Mouse (Mus musculus) stomach, embryonic 14.5 days (tissue): ENCODE data around the gene Dchs1. TPM values are rescaled to one million over a fixed set of nuclear protein-coding genes. Genes with fewer than 3 reads are reported as not detected.

Source experiments
- ATAC-seq: fragments of 200-750 bp; cut with Nextera tagmentation; 2 replicates; pipeline ENCODE4 v1.8.0; 2017; ENCODE audit warnings: low read depth, moderate TSS enrichment; ENCODE audit not compliant: insufficient number of reproducible peaks, insufficient read depth, low FRiP score
- H3K27ac ChIP-seq: fragments of 300-500 bp; sonication (generic); 2 replicates; pipeline ENCODE4 v1.5.1; 2014; ENCODE audit warnings: mild to moderate bottlenecking, low read length, moderate library complexity, mixed read lengths
- H3K27me3 ChIP-seq: fragments of 300-500 bp; sonication (generic); 2 replicates; pipeline ENCODE4 v1.6.1; 2014; ENCODE audit warnings: low read length, control low read depth, mixed read lengths; ENCODE audit not compliant: control insufficient read depth, insufficient read depth
- H3K36me3 ChIP-seq: fragments of 300-500 bp; sonication (generic); 2 replicates; pipeline ENCODE4 v1.6.1; 2014; ENCODE audit warnings: mild to moderate bottlenecking, control low read depth, low read length, moderate library complexity, mixed read lengths; ENCODE audit not compliant: control insufficient read depth, insufficient read depth
- H3K4me1 ChIP-seq: fragments of 300-500 bp; sonication (generic); 2 replicates; pipeline ENCODE4 v1.6.1; 2014; ENCODE audit warnings: low read length, control low read depth, mixed read lengths; ENCODE audit not compliant: control insufficient read depth, insufficient read depth
- H3K4me2 ChIP-seq: fragments of 300-500 bp; sonication (generic); replicated peaks from 2 replicates; pipeline ENCODE4 v1.6.1; 2014; ENCODE audit warnings: low read depth, low read length, control low read depth
- H3K4me3 ChIP-seq: fragments of 300-500 bp; sonication (generic); 2 replicates; pipeline ENCODE4 v1.5.1; 2014; ENCODE audit warnings: low read depth, low read length, control low read depth
- H3K9ac ChIP-seq: fragments of 300-500 bp; sonication (generic); replicated peaks from 2 replicates; pipeline ENCODE4 v1.6.1; 2014; ENCODE audit warnings: low read depth, mild to moderate bottlenecking, control low read depth, low read length, moderate library complexity, mixed read lengths
- H3K9me3 ChIP-seq: fragments of 300-500 bp; sonication (generic); 2 replicates; pipeline ENCODE4 v1.6.1; 2016; ENCODE audit warnings: low read depth, low read length, control low read depth; ENCODE audit not compliant: control insufficient read depth
- WGBS: fragments of 180-500 bp; shearing (Covaris S2); extraction: QIAGEN DNeasy Blood & Tissue Kit; methylation state at CpG from one replicate; pipeline ENCODE4 v1.1.7; 2014; 5-methylcytosine and 5-hydroxymethylcytosine counted together
- polyA plus RNA-seq: library from polyadenylated mRNA; unstranded; fragments of >200 nt; fragmentation: Nextera tagmentation; extraction: Ambion mirVana; gene quantifications from 2 replicates; pipeline ENCODE4 v1.2.1, GENCODE M21; 2014

Gene Dchs1
- polyA plus RNA-seq, 1 experiment from 2014 or later, result 20.5 TPM

DNA sequence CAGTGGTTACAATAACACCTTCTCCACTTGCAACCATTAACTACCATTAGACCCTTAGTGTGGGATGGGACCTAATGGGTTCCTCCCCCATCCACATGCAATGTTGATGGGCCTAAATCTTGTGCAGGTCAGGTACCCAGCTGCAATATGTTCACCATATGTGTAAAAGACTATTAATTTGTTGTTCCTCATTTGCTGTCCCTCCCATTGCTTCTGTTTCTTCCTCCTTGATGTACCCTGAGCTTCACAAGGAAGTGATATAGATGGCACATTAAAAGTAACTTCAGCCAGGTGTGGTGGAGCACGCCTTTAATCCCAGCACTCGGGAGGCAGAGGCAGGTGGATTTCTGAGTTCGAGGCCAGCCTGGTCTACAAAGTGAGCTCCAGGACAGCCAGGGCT lies 9.5 kb upstream of the Dchs1 start:
- Histone ChIP-seq H3K27ac (no peak overlapping the region), H3K9me3 (no peaks in the 10 kb centered on the region), H3K4me3 (no peak overlapping the region), H3K27me3 (no peaks in the 10 kb centered on the region), H3K9ac (no peak overlapping the region), H3K36me3 (no peaks in the 10 kb centered on the region), H3K4me1 (no peaks in the 10 kb centered on the region), H3K4me2 (no peak overlapping the region)
- WGBS, result 98% methylated on average over 3 of the region's 3 CpGs
- no peak for ATAC-seq

DNA sequence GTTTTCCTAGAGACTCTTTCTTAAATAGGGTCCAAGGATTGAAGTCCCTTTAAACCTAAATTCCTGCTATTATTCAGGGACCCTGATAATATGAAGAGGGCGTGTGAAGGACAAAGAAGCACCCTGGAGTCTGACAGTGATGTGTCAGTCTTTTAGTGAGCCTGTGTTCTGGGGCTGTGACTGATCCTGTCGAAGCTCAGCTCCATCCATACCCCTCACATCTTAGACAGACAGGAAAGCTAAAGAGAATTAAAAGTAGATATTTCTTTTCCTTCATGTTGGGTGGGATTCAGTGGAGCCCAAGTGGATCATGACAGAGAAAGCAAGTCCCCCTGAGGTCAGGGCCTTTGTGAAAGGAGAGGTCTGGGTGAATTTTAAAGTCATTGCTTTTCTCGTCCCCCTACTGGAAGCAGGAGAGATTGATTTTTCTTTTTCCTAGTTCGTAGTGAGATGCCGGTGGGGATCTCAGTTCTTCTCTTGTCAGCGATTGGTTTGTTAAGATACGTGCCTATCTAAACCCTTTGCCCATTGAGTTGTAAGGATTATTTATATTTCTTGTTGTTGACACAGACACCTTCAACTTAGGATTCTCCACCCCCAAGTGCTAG lies 8.4 kb upstream of the Dchs1 start:
- Histone ChIP-seq H3K9me3 (no peaks in the 10 kb centered on the region), H3K27ac (no peak overlapping the region), H3K4me3 (no peak overlapping the region), H3K27me3 (no peaks in the 10 kb centered on the region), H3K4me1 (no peaks in the 10 kb centered on the region), H3K4me2 (no peak overlapping the region), H3K36me3 (no peaks in the 10 kb centered on the region), H3K9ac (no peak overlapping the region)
- 30% methylated on average over 7 of the region's 7 CpGs for WGBS
- ATAC-seq, result no peak

DNA sequence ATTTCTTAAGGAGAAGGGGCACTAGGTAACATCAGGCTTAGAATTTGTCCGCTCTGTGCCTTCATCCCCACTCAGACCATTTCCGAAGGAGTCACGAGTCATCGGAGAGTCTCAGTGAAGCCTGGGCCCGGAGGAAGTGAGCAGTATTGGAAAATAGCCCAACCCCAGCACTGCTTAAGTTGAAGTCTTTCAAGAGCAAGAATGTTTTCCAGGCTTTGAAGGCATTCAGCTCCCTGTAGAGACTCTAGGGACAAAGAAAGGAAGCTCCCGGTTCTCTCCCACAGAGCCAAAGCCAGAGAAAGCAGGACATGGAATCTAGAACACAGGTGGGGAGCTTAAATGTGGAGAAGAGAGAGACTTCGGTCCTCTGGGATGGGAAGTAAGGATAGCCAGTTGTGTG lies 6.2 kb upstream of the Dchs1 start:
- no peak overlapping the region for H3K4me2 ChIP-seq
- H3K9ac ChIP-seq, result no peak overlapping the region
- H3K9me3 ChIP-seq, result no peaks in the 10 kb centered on the region
- no peak overlapping the region for H3K4me3 ChIP-seq
- ATAC-seq, result no peak
- WGBS, result 77% methylated on average over 7 of the region's 7 CpGs
- no peak overlapping the region for H3K27ac ChIP-seq
- no peaks in the 10 kb centered on the region for H3K36me3 ChIP-seq
- no peaks in the 10 kb centered on the region for H3K4me1 ChIP-seq
- no peaks in the 10 kb centered on the region for H3K27me3 ChIP-seq

DNA sequence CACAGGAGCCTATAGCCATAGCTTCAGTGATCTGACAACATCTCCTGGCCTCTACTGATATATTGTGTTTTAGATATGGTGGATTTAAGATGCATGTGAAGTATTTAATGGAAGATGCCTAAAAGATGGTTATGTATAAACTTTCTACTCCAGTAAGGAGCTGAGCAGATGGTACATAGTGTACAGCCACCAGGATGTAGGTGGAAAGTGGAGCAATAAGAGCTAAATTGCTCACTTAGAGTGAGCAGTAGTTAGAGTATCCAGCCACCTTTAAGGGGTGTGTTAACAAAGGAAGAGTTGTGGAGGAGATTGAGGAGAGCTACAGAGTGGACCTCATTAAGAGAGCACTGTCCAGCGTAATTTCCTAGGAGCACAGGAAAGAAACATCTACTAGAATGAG lies 3.7 kb upstream of the Dchs1 start:
- Histone ChIP-seq H3K36me3 (no peaks in the 10 kb centered on the region), H3K4me1 (0 out of 2 replicates have a peak, but pooled peaks cover 2% of the 10 kb centered on the region), H3K4me3 (no peak overlapping the region), H3K27ac (no peak overlapping the region), H3K27me3 (no peaks in the 10 kb centered on the region), H3K9me3 (no peaks in the 10 kb centered on the region), H3K9ac (no peak overlapping the region), H3K4me2 (no peak overlapping the region)
- ATAC-seq, result no peak
- 82% methylated on average over 1 of the region's 1 CpGs for WGBS

DNA sequence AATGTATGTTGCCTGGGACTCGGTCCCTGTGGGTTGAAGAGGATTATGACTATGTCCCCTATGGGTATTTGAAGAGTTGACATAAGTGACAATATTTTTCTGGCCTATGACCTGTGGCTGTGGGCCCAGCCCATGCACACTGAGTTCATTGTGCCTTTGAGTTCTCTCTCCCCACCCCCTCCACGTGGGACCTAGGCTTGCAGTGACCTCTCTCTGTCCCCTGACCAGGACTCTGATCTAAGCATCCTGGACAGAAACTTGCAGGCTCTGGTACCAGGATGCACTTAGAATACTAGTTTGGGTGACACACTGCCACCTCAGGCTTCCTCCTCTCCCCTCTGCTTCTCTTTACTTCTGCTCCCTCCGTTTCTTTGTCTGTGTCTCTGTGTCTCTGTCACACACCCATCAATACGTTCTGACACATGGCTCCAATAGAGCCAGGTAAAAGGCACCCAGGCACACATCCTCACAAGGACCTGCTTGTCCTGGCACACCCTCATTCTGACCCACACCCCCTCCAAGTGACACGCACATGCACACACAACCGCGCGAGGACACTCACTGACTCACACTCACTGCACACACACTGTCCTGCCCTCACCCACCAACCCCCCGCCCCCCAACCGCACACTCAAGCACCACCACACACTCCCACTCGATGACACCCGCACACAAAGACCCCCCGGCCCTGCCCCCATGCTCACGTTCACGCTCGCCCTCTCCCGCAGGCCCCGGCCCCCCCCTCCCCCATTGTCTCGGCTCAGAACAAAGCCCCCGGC lies 759 bp downstream of the Dchs1 start:
- 5% methylated on average over 20 of the region's 20 CpGs for WGBS
- peak; percentile 35 for ATAC-seq
- Histone ChIP-seq H3K4me2 (peak overlapping the region; percentile 70), H3K4me1 (peaks cover 23% of the 10 kb centered on the region), H3K9ac (peak overlapping the region; percentile 98), H3K27me3 (no peaks in the 10 kb centered on the region), H3K4me3 (peak overlapping the region; percentile 83), H3K36me3 (no peaks in the 10 kb centered on the region; the same call in 1 of the 2 replicates), H3K27ac (peak overlapping the region; percentile 89), H3K9me3 (no peaks in the 10 kb centered on the region)

DNA sequence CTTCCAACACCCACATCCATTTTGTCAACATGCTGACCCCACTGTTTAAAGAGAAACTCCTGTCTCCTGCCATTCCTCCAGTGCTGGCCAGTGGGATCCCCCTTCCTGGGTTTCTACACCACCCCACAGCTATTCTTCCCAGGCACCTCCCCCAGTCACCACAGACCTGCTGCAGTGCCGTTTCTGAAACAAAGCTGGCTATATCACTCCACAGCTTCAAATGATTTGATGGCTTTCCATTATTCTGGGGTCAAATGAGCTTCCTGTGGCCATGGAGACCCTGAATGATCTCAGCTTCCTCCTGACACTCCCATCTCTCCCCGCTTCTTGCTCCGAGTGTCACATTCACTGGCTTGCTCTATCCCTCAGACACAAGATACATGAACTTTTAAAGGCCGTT lies 2.9 kb downstream of the Dchs1 start:
- Histone ChIP-seq H3K4me3 (no peak overlapping the region), H3K27me3 (no peaks in the 10 kb centered on the region), H3K36me3 (peaks cover 5% of the 10 kb centered on the region; the same call in 1 of the 2 replicates), H3K4me2 (peak overlapping the region; percentile 70), H3K9me3 (no peaks in the 10 kb centered on the region), H3K4me1 (peaks cover 23% of the 10 kb centered on the region), H3K9ac (no peak overlapping the region), H3K27ac (no peak overlapping the region)
- no peak for ATAC-seq
- 17% methylated on average over 4 of the region's 4 CpGs for WGBS

DNA sequence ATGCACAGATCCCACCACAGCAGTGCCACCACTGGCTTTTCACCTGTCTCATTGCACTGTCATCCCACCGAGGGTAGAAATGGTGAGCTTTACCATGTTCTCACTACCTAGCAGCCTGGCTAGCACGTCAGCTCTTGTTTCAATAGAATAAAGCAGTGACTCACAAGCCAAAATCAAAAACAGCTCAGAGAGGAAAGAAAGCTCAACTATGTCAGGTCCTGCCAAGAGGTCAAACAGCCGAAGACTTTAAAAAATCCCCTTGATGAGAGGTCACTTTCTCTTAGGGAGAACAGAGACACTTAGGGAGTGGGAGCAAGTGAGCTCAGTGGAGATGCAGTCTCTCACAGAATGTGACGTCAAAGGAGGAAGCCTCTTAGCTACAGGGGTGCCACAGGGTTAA lies 3.6 kb downstream of the Dchs1 start:
- H3K4me1 ChIP-seq, result peaks cover 30% of the 10 kb centered on the region
- WGBS, result 43% methylated on average over 4 of the region's 4 CpGs
- H3K4me3 ChIP-seq, result no peak overlapping the region
- no peaks in the 10 kb centered on the region for H3K9me3 ChIP-seq
- H3K9ac ChIP-seq, result no peak overlapping the region
- no peaks in the 10 kb centered on the region for H3K27me3 ChIP-seq
- no peak overlapping the region for H3K27ac ChIP-seq
- H3K4me2 ChIP-seq, result no peak overlapping the region
- peaks cover 5% of the 10 kb centered on the region; the same call in 1 of the 2 replicates for H3K36me3 ChIP-seq
- no peak for ATAC-seq

DNA sequence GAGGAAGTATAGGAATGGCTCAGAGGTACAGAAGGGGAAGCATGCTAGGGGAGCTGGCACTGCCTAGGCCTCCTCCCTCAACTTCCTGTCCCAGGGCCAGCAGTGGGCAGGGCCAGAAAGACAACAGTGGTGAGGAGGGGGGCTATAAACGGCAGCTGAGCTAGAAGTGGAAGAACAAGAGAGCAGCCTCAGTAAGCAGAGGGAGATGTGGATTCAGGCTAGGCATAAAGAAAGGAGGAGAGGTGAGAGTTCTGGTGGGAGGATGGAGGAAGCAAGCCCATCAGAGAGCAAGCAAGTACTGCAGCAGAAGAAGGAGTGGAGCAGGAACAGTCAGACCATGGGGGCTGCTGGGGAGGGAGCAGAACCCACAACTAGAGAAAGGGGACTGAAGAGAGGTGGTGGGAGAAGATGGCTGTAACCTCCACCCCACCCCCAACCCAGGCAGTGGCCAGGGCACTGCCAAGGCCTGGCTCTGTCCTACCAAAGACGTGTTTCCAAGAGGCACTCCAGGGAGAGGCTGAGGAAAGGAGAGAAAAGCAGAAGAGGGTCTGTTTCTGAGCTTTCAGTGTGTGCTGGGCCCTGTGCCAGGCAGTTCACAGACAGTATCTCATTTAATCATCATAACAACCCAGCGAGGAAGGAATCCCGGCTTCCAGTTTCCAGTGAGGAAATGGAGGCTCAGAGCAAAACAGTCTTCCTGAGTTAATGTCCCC lies 8.7 kb downstream of the Dchs1 start:
- no peaks in the 10 kb centered on the region for H3K27me3 ChIP-seq
- H3K9me3 ChIP-seq, result no peaks in the 10 kb centered on the region
- H3K27ac ChIP-seq, result peak overlapping the region; percentile 96
- no peak overlapping the region for H3K4me3 ChIP-seq
- peaks cover 34% of the 10 kb centered on the region; the same call in 1 of the 2 replicates for H3K4me1 ChIP-seq
- peaks cover 5% of the 10 kb centered on the region; the same call in 1 of the 2 replicates for H3K36me3 ChIP-seq
- peak overlapping the region; percentile 47 for H3K4me2 ChIP-seq
- WGBS, result 9% methylated on average over 4 of the region's 4 CpGs
- peak; percentile 78 for ATAC-seq
- H3K9ac ChIP-seq, result no peak overlapping the region; the same call in 1 of the 2 replicates
